Mouse (Mus musculus): ENCODE data around the gene Fn1.

Fn1 gene

DNA sequence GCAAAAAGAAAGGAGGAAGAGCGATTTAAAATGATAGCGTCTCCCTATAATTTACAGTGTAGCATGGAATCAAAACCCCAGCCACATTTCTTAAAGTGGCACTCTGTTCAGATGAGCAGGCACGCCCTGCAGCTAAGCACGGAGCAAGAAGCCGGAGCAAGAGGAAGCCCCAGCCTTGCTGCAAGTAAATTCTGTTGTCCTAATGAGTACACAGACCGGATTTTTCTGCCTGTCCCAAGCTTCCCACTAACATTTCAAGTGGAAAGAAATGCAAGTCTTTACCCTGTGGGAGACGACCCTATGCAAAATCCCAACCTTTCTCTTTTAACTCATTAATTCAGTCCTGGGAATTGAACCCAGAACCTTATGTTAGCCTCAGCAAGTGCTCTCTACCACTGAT lies 4.8 kb downstream of the Fn1 start:
- no peak for DNase-seq

- no peak for DNase-seq
Observed at GRCm38 (mm10) chr1:71646774-71647173, 6.2 kb downstream of the Fn1 start.

DNA sequence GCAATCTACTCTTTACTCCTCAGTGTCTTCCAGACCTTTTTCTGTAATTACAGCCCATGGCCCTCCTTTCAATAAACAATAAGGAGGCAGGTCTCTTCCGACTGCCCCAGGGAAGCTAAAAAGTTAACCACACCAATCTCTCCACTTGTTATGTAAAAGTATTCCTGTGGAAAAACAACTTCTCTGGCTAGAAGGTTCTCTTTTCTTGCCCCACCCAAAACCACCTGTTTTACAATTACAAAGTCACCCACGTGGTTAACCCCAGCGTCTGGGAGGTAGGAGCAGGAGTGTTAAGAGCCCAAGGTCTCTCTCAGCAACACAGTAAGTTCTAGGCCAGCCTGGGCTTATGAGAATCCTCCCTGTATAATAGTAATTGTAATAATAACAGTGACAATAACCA lies 7.0 kb downstream of the Fn1 start:
- no peak for DNase-seq

DNA sequence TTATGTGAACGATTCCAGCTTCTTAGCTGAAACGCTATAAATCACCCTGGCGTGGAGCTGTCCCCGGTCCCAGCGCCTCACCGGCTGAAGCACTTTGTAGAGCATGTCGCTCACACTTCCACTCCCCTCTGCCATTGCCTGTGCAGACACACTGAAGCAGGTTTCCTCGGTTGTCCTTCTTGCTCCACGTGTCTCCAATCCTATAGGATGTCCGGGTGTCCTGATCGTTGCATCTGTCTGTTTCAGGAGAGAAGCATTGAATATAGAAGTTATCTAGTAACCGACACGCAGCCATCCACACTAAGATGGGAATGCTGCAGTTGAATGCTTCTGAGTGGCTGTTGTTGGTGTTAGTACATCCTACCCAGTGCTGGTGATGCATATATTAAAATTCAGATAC lies 7.5 kb downstream of the Fn1 start:
- DNase-seq, result no peak

DNA sequence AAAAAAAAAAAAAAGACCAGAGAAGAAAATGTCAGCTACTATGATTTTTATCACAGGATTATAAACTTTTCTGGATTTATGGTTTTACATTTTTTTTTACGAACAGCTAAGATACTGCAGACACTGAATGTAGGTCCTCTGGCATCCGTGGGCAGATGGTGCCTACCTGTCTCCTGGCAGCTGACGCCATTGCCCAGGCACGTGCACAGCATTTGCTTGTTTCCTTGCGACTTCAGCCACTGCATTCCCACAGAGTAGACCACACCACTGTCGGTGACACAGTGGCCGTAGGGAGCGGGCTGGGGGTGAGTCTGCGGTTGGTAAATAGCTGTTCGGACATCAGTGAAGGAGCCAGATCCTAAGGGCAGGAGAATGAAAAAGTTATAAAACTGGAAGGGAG lies 10.2 kb downstream of the Fn1 start:
- no peak for DNase-seq

DNA sequence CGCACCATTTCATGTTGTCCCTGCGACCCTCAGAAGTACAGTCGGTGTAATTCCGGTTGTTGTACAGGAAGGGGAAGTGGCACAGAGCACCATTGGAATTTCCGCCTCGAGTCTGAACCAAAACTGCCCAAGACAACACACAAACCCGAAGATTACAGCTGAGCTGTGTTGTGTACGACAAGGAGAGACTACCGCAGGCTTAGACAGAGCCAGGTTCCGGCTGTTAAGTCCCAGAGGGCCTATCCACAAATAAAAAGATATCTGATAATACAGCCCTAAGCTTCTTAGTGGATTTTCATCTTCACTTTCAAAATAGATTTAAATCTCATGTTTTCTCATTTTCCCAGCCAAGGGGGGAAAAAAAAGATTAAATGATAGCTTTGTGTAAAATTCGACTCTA lies 11.8 kb downstream of the Fn1 start:
- no peak for DNase-seq

- no peak for DNase-seq
Observed at GRCm38 (mm10) chr1:71640157-71640556, 12.8 kb downstream of the Fn1 start.

DNA sequence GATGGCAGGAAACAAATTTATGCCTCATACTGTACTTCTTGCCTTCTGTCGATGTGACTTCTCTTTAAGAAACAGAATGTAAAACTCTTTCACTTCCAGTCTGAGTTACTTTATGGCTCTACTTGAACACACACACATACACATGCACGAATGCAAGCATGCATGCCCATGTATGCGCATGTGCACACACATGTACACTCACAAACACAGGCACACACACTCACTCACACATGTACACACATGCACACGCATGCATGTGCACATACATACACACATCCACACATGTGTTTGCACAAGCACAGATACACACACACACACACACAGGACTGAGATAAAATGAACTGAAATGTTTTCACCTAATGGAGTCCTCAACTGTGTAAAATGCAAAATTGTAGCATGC lies 16.3 kb downstream of the Fn1 start:
- no peak for DNase-seq

- no peak for DNase-seq
Observed at GRCm38 (mm10) chr1:71636116-71636515, 16.9 kb downstream of the Fn1 start.

DNA sequence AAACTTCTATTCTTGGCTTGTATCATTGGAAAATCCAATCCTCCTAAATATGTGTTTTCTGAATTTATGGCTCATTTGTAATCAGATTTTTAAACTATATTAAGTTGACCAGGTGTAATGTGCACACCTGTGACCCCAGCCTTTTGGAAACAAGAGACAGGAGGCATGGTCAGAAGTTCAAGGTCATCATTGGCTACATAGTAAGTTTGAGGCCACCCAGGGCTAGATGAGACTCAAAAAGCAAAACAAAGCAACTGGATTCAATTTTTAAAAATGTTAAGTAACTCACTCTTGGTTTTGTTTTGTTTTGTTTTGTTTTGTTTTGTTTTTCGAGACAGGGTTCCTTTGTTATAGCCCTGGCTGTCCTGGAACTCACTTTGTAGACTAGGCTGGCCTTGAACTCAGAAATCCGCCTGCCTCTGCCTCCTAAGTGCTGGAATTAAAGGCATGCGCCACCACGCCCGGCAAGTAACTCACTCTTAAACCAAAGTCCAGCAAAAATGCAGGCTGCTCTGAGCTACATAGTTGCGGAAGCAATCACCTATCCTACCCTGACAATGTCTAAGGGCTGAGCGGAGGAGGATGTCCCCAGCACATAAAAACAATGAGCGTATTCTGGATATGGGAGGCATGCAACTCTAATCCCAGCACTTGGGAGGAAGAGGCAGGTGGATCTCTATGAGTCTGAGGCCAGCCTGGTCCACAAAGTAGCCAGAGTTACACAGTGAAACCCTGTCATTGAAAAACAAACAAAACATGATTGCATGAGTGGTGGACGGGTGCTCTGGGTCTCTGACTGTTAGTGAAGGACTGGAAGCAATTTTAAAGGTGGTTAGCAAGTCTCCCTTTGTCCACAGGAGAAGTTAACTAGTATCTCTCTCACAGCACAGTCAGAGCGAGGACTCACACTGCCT lies 17.6 kb downstream of the Fn1 start:
- no peak for DNase-seq

GRCm38 (mm10) chr1:71634471-71634981 lies 18.5 kb downstream of the Fn1 start:
- DNase-seq, result no peak

- DNase-seq, result no peak
Observed at GRCm38 (mm10) chr1:71632387-71632786, 20.6 kb downstream of the Fn1 start.

- DNase-seq, result no peak
Observed at GRCm38 (mm10) chr1:71631811-71632210, 21.2 kb downstream of the Fn1 start.

DNA sequence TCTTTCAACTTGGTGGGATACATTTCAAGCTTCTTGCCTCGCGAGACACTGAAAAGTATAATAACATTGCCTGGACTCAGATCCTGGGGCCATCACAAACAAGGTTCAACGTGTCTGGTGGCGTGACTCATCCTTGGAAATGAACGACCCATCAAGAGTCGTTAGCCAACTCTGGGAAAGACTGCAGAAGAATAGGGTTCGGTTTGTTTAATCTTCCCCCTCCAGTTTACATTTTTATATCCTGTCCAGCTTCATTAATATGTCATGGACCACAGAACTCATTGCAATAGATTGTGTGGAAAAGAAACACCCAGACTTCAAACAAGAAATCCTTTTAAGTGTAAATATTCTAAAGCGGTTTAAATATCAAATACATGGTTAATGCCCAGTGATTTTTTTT lies 22.8 kb downstream of the Fn1 start:
- no peak for DNase-seq

GRCm38 (mm10) chr1:71623625-71624024 lies 29.4 kb downstream of the Fn1 start:
- no peak for DNase-seq

- DNase-seq, result no peak
Observed at GRCm38 (mm10) chr1:71621526-71621925, 31.5 kb downstream of the Fn1 start.

DNA sequence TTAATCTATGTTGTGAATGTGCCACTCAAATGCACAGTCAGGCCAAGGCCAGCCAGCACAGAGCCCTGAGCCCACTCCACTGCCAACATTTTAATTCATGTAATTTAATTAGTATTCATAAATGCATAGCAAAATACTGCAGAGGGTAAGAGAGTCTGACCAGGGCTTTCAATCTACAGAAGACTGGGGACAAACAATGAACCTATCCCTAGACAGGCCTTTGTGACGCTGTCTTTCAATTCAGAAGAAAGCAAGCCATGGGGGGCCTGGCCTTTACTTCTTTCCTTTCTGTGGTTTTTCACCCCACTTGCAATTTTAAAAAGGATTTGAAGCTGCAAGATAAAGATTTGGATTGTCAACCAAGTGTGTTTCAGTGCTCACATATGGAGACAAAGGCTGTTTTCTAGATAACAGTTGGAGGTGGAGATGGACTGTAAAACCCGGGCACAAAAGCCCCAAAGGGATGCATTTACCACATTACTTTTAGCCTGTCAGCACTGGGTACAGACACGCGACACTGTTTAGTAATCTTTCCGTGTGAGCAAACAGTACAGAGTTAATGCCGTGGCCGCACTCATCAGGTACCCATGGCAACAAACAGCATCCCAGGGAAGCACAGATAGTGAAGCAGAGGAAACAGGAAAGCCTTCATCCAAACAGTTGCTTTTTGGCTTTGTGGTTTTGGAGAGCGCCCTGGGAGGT lies 38.3 kb downstream of the Fn1 start:
- no peak for DNase-seq

DNA sequence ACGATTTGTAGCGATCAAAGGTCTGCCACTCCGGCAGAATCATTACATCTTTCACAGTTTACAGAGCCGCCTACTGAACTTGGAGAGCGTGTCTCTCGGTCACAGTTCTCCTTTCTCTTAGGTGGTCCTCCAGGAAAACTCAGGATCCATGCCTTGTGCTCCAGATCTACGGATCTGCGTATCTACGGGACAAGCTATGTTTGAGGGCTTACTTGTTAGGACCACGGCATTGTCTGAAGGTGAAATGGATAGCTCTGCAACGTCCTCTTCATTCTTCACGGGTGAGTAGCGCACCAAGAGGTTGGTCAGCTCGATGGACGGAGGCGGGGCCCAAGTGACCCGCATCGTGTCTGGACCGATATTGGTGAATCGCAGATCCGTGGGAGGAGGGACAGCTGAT lies 40.7 kb downstream of the Fn1 start:
- no peak for DNase-seq

GRCm38 (mm10) chr1:71609916-71610315 lies 43.1 kb downstream of the Fn1 start:
- DNase-seq, result no peak

- DNase-seq, result no peak
Observed at GRCm38 (mm10) chr1:71609057-71609775, 43.8 kb downstream of the Fn1 start.

DNA sequence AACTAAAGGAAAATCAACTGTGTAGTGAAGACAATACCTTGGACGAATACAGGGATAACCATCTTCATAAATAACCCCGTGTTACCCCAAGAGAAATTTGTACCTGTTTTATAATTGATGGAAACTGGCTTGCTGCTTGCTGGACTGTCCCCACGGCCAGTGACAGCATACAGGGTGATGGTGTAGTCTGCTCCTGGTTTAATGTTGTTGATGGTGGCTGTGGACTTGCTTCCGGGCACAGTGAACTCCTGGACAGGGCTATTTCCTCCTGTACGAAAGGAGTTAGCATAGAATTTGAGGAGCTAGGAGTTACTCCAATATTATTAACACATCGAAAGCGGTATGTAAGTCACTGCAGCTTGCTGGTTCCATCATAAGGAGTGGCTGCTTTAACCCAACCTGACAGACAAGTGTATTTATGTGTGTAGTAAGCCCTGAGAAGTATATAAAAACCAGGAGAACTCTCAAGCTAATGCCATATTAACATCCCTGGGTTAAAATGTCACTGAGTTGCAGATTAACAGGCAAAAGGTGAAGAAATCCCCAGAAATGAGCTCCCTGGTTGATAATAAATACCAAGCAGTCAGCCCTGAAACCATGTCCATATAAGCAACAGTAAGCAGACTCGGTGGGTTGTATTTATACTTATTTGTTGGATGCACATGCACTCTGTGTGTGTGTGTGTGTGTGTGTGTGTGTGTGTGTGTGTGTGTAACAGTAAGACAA lies 46.2 kb downstream of the Fn1 start:
- DNase-seq, result no peak

GRCm38 (mm10) chr1:71605751-71606150 lies 47.2 kb downstream of the Fn1 start:
- DNase-seq, result no peak

- no peak for DNase-seq
Observed at GRCm38 (mm10) chr1:71595365-71595764, 57.6 kb downstream of the Fn1 start.

All from cerebellum, adult 9-11 months (tissue).